Comparison of ENCODE assay signal across 24 mouse cellular contexts in the genomic region with DNA sequence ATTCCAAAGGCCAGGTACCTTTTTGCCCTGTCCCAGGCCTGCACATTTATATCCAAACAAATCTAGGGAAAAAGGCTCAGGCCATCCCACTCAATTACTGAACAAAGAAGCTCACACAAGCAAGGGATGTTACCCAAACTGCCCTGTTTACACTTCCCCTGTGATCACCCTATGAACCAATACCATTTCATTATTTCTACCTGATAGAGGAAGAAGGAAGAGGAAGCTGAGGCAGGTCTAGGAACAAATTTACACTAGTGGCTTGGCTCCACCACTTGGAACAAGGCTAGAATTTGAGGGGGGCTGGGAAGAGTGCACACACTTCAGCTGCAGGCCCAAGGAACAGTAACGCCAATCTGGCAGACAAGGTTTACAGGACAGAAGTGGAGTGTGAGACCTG. TPM values are rescaled to one million over a fixed set of nuclear protein-coding genes. Genes with fewer than 3 reads are reported as not detected.
DNase-seq lines count a peak whose midpoint lies in the region; ATAC-seq and TF ChIP-seq lines count a peak whose summit lies in the region.
"Had no signal": no experiment of that assay in that cellular context is flagged by ENCODE, and none has a peak within 500 bp of the region (broad histone marks: within the 10 kb centered on the region; RNA-seq: fewer than 3 reads in every experiment).

No protein-coding gene starts in this region.

- H3K4me3 ChIP-seq in ES-E14 (ENCODE audit: insufficient read depth in 1 of 2, low read depth in 1 of 2, low read length in 2 of 2, poor library complexity in 1 of 2, severe bottlenecking in 1 of 2), result no peak overlapping the region
- no peak overlapping the region for H3K4me3 ChIP-seq in brown adipose tissue, adult 24 weeks (ENCODE audit: insufficient read depth, low read depth, low read length)
- H3K4me3 ChIP-seq: embryonic facial prominence, embryonic 12.5 days; embryonic facial prominence, embryonic 15.5 days; heart, adult 2 months; heart, embryonic 10.5 days; heart, embryonic 13.5 days had no signal

- no peaks in the 10 kb centered on the region for H3K9me3 ChIP-seq in ES-E14 (ENCODE audit: control insufficient read depth, insufficient read depth, low read depth, low read length)
- H3K9me3 ChIP-seq: embryonic facial prominence, embryonic 12.5 days; embryonic facial prominence, embryonic 15.5 days; heart, embryonic 10.5 days; heart, embryonic 13.5 days had no signal

- H3K27ac ChIP-seq in ES-E14 (ENCODE audit: insufficient read depth, low read depth, low read length, poor library complexity, severe bottlenecking), result peak overlapping the region; percentile 94
- peak overlapping the region; percentile 23; the same call in 1 of the 2 replicates for H3K27ac ChIP-seq in brown adipose tissue, adult 24 weeks (replicated peaks; ENCODE audit: low read depth, low read length)
- H3K27ac ChIP-seq: embryonic facial prominence, embryonic 12.5 days; embryonic facial prominence, embryonic 15.5 days; heart, adult 2 months; heart, embryonic 10.5 days; heart, embryonic 13.5 days; hindbrain, embryonic 14.5 days; hindbrain, postnatal 0 days had no signal

- peak; percentile 57; the same call in 1 of the 2 replicates for ATAC-seq in monocyte, adult 5-6 weeks (replicated peaks; ENCODE audit: insufficient number of reproducible peaks, low FRiP score, low TSS enrichment, poor library complexity, severe bottlenecking)
- ATAC-seq: activated CD4-positive, CD25-positive, alpha-beta regulatory T cell, adult 4 months; CD4-positive, CD25-positive, alpha-beta regulatory T cell, adult 4 months; forebrain, embryonic 14.5 days; forebrain, postnatal 0 days; hindbrain, postnatal 0 days; inflammation-experienced regulatory T-cells, adult 6 months had no signal

- peaks cover 12% of the 10 kb centered on the region for H3K36me3 ChIP-seq in ES-E14 (ENCODE audit: control insufficient read depth, insufficient read depth, low read length, poor library complexity, severe bottlenecking)

- in situ Hi-C loops in ES-E14 (cut with MboI; ENCODE audit: low sequenced_read_pairs in 2 of 2, unreplicated experiment in 2 of 2), result no loop called here

- H3K9ac ChIP-seq in ES-E14 (ENCODE audit: insufficient read depth, low read depth, low read length, poor library complexity, severe bottlenecking), result no peak overlapping the region; the same call in 1 of the 2 replicates
- H3K9ac ChIP-seq: embryonic facial prominence, embryonic 12.5 days; embryonic facial prominence, embryonic 15.5 days; forebrain, postnatal 0 days; heart, embryonic 13.5 days; hindbrain, embryonic 14.5 days had no signal

- DNase-seq in ES-E14 (ENCODE audit: low read depth, low spot score), result no peak
- no peak for DNase-seq in adrenal gland, postnatal 36 days
- DNase-seq in urinary bladder, postnatal 36 days (ENCODE audit: low spot score in 2 of 2), result no peak
- DNase-seq in kidney, adult 11 months, result no peak
- DNase-seq: adrenal gland, adult 8-10 months; cerebellum, adult 11-12 months; cerebellum, adult 8-10 months; cerebellum, postnatal 14 days; forebrain, postnatal 0 days; gastrocnemius, postnatal 25 days; heart, postnatal 4 days had no signal

- H3K4me1 ChIP-seq in ES-E14 (ENCODE audit: control insufficient read depth in 2 of 2, insufficient read depth in 2 of 2, low read length in 2 of 2, poor library complexity in 1 of 2), result peaks cover 11 to 26% of the 10 kb centered on the region in 2 experiments
- peaks cover 18% of the 10 kb centered on the region for H3K4me1 ChIP-seq in brown adipose tissue, adult 24 weeks (ENCODE audit: control insufficient read depth, insufficient read depth, insufficient read length, low read length)
- H3K4me1 ChIP-seq: embryonic facial prominence, embryonic 12.5 days had no signal

TF ChIP-seq in ES-E14, 5 proteins besides CTCF, POLR2A, EP300 and RAD21:
- TF ChIP-seq MAFK (IDR thresholded peaks at IDR 0.05; ENCODE audit: insufficient read depth, low read depth, low read length) (no peak), ZC3H11A (IDR thresholded peaks at IDR 0.05; ENCODE audit: borderline replicate concordance, low read depth, low read length) (no peak)

RNA-seq across cellular contexts. Expression of a gene that starts 6.7 kb away (rescaled TPM):
- total RNA-seq in ES-E14 (2012; rRNA removed), result 11.7 and 12.3 TPM in 2 replicates
- polyA plus RNA-seq in brown adipose tissue, adult 24 weeks (2012; ENCODE audit: insufficient read depth, insufficient read length, missing spikeins), result 13.4 and 14.6 TPM in 2 replicates
- 8.9 to 19.9 TPM (median 12.6 TPM) in 3 replicates for total RNA-seq in monocyte, adult 5-6 weeks (2017)
- 10 to 100 TPM; 20.1 to 21.5 TPM for total RNA-seq in adrenal gland, postnatal 36 days (2021)

RNA-seq across cellular contexts. Expression of a gene that starts 42.3 kb away (rescaled TPM):
- total RNA-seq in ES-E14 (2012; rRNA removed), result 7.8 and 8.2 TPM in 2 replicates
- polyA plus RNA-seq in brown adipose tissue, adult 24 weeks (2012; ENCODE audit: insufficient read depth, insufficient read length, missing spikeins), result 3.8 and 6.9 TPM in 2 replicates
- total RNA-seq in monocyte, adult 5-6 weeks (2017), result 59.2 to 68.0 TPM (median 67.2 TPM) in 3 replicates
- 10 to 100 TPM; 10.1 to 16.3 TPM for total RNA-seq in adrenal gland, postnatal 36 days (2021)
